Mouse (Mus musculus) cortical plate, adult 2 months (tissue): ENCODE data around the gene Adprm.

ENCODE experiments used
- CTCF ChIP-seq: fragments of 200-500 bp; IDR thresholded peaks from 2 replicates; pipeline ENCODE4 v1.5.1; 2011; ENCODE audit warnings: mild to moderate bottlenecking, control low read depth, low read length; ENCODE audit not compliant: insufficient read depth; ENCODE audit errors: extremely low read depth
- POLR2A ChIP-seq: fragments of 200-500 bp; IDR thresholded peaks from 2 replicates; pipeline ENCODE4 v1.6.1; 2011; ENCODE audit warnings: mild to moderate bottlenecking, low read length, control low read depth; ENCODE audit not compliant: insufficient read depth; ENCODE audit errors: extremely low read depth

GRCm38 (mm10) chr11:67054754-67055365 lies 2.5 kb upstream of the Adprm start:
- TF ChIP-seq POLR2A (no peak), CTCF (no peak)
